Mouse (Mus musculus) cerebellum, postnatal 4 days (tissue): ENCODE results near the gene Gm5426.
"Not testable (repeated sequence)": the region's sequence is repeated elsewhere in the genome, so short reads cannot be mapped to it uniquely, and the experiment has no call there.

Experiments used
- DNase-seq, 2 experiments: peaks; one replicate each; pipeline ENCODE4 v3.0.0; 2022; ENCODE audit warnings: low spot score in 2 of 2, mixed read lengths in 1 of 2

The Gm5426 gene

GRCm38 (mm10) chr10:96138585-96138984 lies 2.2 kb downstream of the Gm5426 start:
- no peak for DNase-seq

GRCm38 (mm10) chr10:96139274-96139673 lies 2.9 kb downstream of the Gm5426 start:
- DNase-seq: not testable (repeated sequence)

GRCm38 (mm10) chr10:96146578-96146977 lies 10.2 kb downstream of the Gm5426 start:
- DNase-seq: no peak

- DNase-seq: peak; percentile 33 to 42
Measured at GRCm38 (mm10) chr10:96148250-96148699, 11.9 kb downstream of the Gm5426 start.

GRCm38 (mm10) chr10:96150401-96151116 lies 14.2 kb downstream of the Gm5426 start:
- DNase-seq: no peak

- DNase-seq: no peak
Measured at GRCm38 (mm10) chr10:96153315-96153714, 16.9 kb downstream of the Gm5426 start.

GRCm38 (mm10) chr10:96162975-96163706 lies 26.7 kb downstream of the Gm5426 start:
- DNase-seq: no peak

- no peak for DNase-seq
Measured at GRCm38 (mm10) chr10:96163791-96164190, 27.4 kb downstream of the Gm5426 start.

- no peak for DNase-seq
Measured at GRCm38 (mm10) chr10:96165260-96165659, 28.9 kb downstream of the Gm5426 start.

GRCm38 (mm10) chr10:96168998-96169397 lies 32.6 kb downstream of the Gm5426 start:
- DNase-seq: no peak

- DNase-seq: no peak
Measured at GRCm38 (mm10) chr10:96171546-96171945, 35.1 kb downstream of the Gm5426 start.

- no peak for DNase-seq
Measured at GRCm38 (mm10) chr10:96172964-96173363, 36.6 kb downstream of the Gm5426 start.

- DNase-seq: no peak
Measured at GRCm38 (mm10) chr10:96173771-96174170, 37.4 kb downstream of the Gm5426 start.

GRCm38 (mm10) chr10:96176916-96177315 lies 40.5 kb downstream of the Gm5426 start:
- no peak for DNase-seq

- no peak for DNase-seq
Measured at GRCm38 (mm10) chr10:96180554-96181397, 44.4 kb downstream of the Gm5426 start.

GRCm38 (mm10) chr10:96181398-96181790 lies 45.0 kb downstream of the Gm5426 start:
- no peak for DNase-seq

- no peak for DNase-seq
Measured at GRCm38 (mm10) chr10:96181883-96182628, 45.7 kb downstream of the Gm5426 start.

GRCm38 (mm10) chr10:96185026-96185425 lies 48.6 kb downstream of the Gm5426 start:
- no peak for DNase-seq

- DNase-seq: no peak
Measured at GRCm38 (mm10) chr10:96185601-96186000, 49.2 kb downstream of the Gm5426 start.
